Mouse (Mus musculus) myocyte (in vitro differentiated cells): Measurements from ENCODE around the gene Ipo11. TPM values are rescaled to one million over a fixed set of nuclear protein-coding genes. Genes with fewer than 3 reads are reported as not detected.
"Not testable (repeated sequence)": the region's sequence is repeated elsewhere in the genome, so short reads cannot be mapped to it uniquely, and the experiment has no call there.

Experiments used
- H3K27me3 ChIP-seq: one replicate; pipeline ENCODE4 v1.6.1; 2011; ENCODE audit not compliant: control insufficient read depth, insufficient read depth, insufficient read length
- H3K36me3 ChIP-seq: one replicate; pipeline ENCODE4 v1.6.1; 2011; ENCODE audit not compliant: control insufficient read depth, insufficient read depth
- H3K4me2 ChIP-seq: one replicate; pipeline ENCODE4 v1.6.1; 2011; ENCODE audit warnings: low read depth, control low read depth
- H3K4me3 ChIP-seq: one replicate; pipeline ENCODE4 v1.5.1; 2011; ENCODE audit warnings: mild to moderate bottlenecking, control low read depth, moderate library complexity
- H3K79me2 ChIP-seq: one replicate; pipeline ENCODE4 v1.6.1; 2011; ENCODE audit not compliant: control insufficient read depth, insufficient read depth
- H3ac ChIP-seq: one replicate; pipeline ENCODE4 v1.6.1; 2011; ENCODE audit not compliant: control insufficient read depth, insufficient read length
- CEBPB ChIP-seq: IDR thresholded peaks from 2 replicates; pipeline ENCODE4 v1.6.1; 2011; ENCODE audit warnings: mild to moderate bottlenecking, moderate library complexity; ENCODE audit not compliant: poor library complexity, insufficient read depth, severe bottlenecking
- E2F4 ChIP-seq: IDR thresholded peaks from one replicate; pipeline ENCODE4 v1.6.1; 2011; ENCODE audit warnings: mild to moderate bottlenecking, control low read depth, moderate library complexity; ENCODE audit not compliant: insufficient read depth
- MAX ChIP-seq: IDR thresholded peaks from one replicate; pipeline ENCODE4 v1.6.1; 2011; ENCODE audit warnings: low read depth, mild to moderate bottlenecking, control low read depth
- MYOD1 ChIP-seq, 3 experiments: IDR thresholded peaks; one replicate each; pipeline ENCODE4 v1.6.1; 2011; ENCODE audit warnings: control low read depth in 2 of 3, low read depth in 2 of 3, mild to moderate bottlenecking in 2 of 3, moderate library complexity in 1 of 3; ENCODE audit not compliant: insufficient read length in 2 of 3, control insufficient read depth in 1 of 3
- MYOG ChIP-seq, 3 experiments: IDR thresholded peaks; one replicate each; pipeline ENCODE4 v1.6.1; 2011; ENCODE audit warnings: control low read depth in 2 of 3, low read depth in 2 of 3, mild to moderate bottlenecking in 2 of 3; ENCODE audit not compliant: insufficient read length in 2 of 3, control insufficient read depth in 1 of 3, insufficient read depth in 1 of 3
- POLR2A ChIP-seq: IDR thresholded peaks from one replicate; pipeline ENCODE4 v1.6.1; 2011; ENCODE audit warnings: low read depth, mild to moderate bottlenecking, control low read depth, moderate library complexity; ENCODE audit not compliant: insufficient read length
- POLR2AphosphoS2 ChIP-seq: IDR thresholded peaks from one replicate; pipeline ENCODE4 v1.6.1; 2011; ENCODE audit warnings: low read depth, control low read depth; ENCODE audit not compliant: insufficient read length
- REST ChIP-seq: IDR thresholded peaks from one replicate; pipeline ENCODE4 v1.6.1; 2011; ENCODE audit warnings: mild to moderate bottlenecking, control low read depth, moderate library complexity; ENCODE audit not compliant: insufficient read depth, insufficient read length
- SRF ChIP-seq: IDR thresholded peaks from one replicate; pipeline ENCODE4 v1.6.1; 2011; ENCODE audit warnings: low read depth; ENCODE audit not compliant: control insufficient read depth, insufficient read length
- TCF12 ChIP-seq: IDR thresholded peaks from one replicate; pipeline ENCODE4 v1.6.1; 2011; ENCODE audit warnings: mild to moderate bottlenecking, control low read depth; ENCODE audit not compliant: poor library complexity, insufficient read depth, severe bottlenecking
- TCF3 ChIP-seq: IDR thresholded peaks from one replicate; pipeline ENCODE4 v1.6.1; 2011; ENCODE audit warnings: low read depth, control low read depth; ENCODE audit not compliant: insufficient read length
- USF1 ChIP-seq: IDR thresholded peaks from one replicate; pipeline ENCODE4 v1.6.1; 2011; ENCODE audit warnings: low read depth, mild to moderate bottlenecking, control low read depth, moderate library complexity
- polyA plus RNA-seq: library from polyadenylated mRNA; unstranded; fragments of >200 nt; fragmentation: generic; extraction: Trizol; gene quantifications from one replicate; pipeline ENCODE4 v1.2.1, GENCODE M21; 2012; ENCODE audit warnings: missing spikeins

Gene Ipo11
- polyA plus RNA-seq, 1 experiment = 10.4 TPM

GRCm38 (mm10) chr13:106918322-106919050, 18.3 kb downstream of the Ipo11 start:
- Histone ChIP-seq H3K36me3 (peaks cover 6% of the 10 kb centered on the region), H3K4me3 (no peak overlapping the region), H3K4me2 (no peak overlapping the region), H3K79me2 (peaks cover 7% of the 10 kb centered on the region), H3K27me3 (no peaks in the 10 kb centered on the region), H3ac (no peak overlapping the region)
- TF ChIP-seq MYOD1 (IDR thresholded peaks at IDR 0.05; ENCODE audit: control insufficient read depth in 1 of 3, insufficient read length in 2 of 3, low read depth in 2 of 3) = no peak
- TF ChIP-seq USF1 = no peak
- TF ChIP-seq REST = no peak
- TF ChIP-seq SRF = no peak
- no peak for TF ChIP-seq POLR2A
- no peak for TF ChIP-seq POLR2AphosphoS2
- TF ChIP-seq E2F4 = no peak
- no peak for TF ChIP-seq MYOG (IDR thresholded peaks at IDR 0.05; ENCODE audit: control insufficient read depth in 1 of 3, insufficient read depth in 1 of 3, insufficient read length in 2 of 3, low read depth in 2 of 3)
- no peak for TF ChIP-seq TCF12
- no peak for TF ChIP-seq MAX
- no peak for TF ChIP-seq CEBPB
- no peak for TF ChIP-seq TCF3

GRCm38 (mm10) chr13:106913125-106913736, 23.5 kb downstream of the Ipo11 start:
- Histone ChIP-seq H3K79me2 (peaks cover 10% of the 10 kb centered on the region), H3K36me3 (peaks cover 4% of the 10 kb centered on the region), H3K4me3 (no peak overlapping the region), H3K27me3 (no peaks in the 10 kb centered on the region), H3K4me2 (no peak overlapping the region), H3ac (no peak overlapping the region)
- no peak for TF ChIP-seq MAX
- no peak for TF ChIP-seq MYOD1 (IDR thresholded peaks at IDR 0.05; ENCODE audit: control insufficient read depth in 1 of 3, insufficient read length in 2 of 3, low read depth in 2 of 3)
- TF ChIP-seq POLR2AphosphoS2 = no peak
- no peak for TF ChIP-seq SRF
- TF ChIP-seq TCF12 = no peak
- no peak for TF ChIP-seq TCF3
- no peak for TF ChIP-seq CEBPB
- TF ChIP-seq MYOG (IDR thresholded peaks at IDR 0.05; ENCODE audit: control insufficient read depth in 1 of 3, insufficient read depth in 1 of 3, insufficient read length in 2 of 3, low read depth in 2 of 3) = no peak
- TF ChIP-seq REST = no peak
- TF ChIP-seq E2F4 = no peak
- TF ChIP-seq USF1 = no peak
- TF ChIP-seq POLR2A = no peak

DNA sequence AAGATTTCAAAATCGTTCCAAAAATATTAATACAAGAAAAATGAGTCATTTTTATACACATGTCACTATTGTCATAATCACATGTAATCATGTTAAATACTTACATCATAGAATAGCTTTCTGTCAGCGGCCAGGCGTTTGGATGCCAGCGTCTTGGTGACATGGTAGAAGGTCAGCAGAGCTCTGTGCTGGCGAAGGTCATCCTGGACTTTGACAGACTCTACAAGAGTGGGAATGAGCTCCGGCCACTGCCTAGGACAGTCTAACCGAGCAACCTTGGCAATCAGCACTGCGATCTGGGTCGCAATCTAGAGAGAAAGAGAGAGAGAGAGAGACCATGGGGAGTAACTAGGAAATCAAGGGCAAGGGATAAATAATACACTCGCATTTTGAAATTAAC, 26.7 kb downstream of the Ipo11 start:
- no peaks in the 10 kb centered on the region for H3K27me3 ChIP-seq
- no peak overlapping the region for H3K4me2 ChIP-seq
- H3ac ChIP-seq = no peak overlapping the region
- no peak overlapping the region for H3K4me3 ChIP-seq
- H3K36me3 ChIP-seq = peaks cover 9% of the 10 kb centered on the region
- TF ChIP-seq REST (no peak), TCF3 (no peak), TCF12 (no peak), MYOD1 (IDR thresholded peaks at IDR 0.05; ENCODE audit: control insufficient read depth in 1 of 3, insufficient read length in 2 of 3, low read depth in 2 of 3) (no peak), MAX (no peak), E2F4 (no peak), MYOG (IDR thresholded peaks at IDR 0.05; ENCODE audit: control insufficient read depth in 1 of 3, insufficient read depth in 1 of 3, insufficient read length in 2 of 3, low read depth in 2 of 3) (no peak), POLR2A (no peak), SRF (no peak), CEBPB (no peak)
- peaks cover 3% of the 10 kb centered on the region for H3K79me2 ChIP-seq

DNA sequence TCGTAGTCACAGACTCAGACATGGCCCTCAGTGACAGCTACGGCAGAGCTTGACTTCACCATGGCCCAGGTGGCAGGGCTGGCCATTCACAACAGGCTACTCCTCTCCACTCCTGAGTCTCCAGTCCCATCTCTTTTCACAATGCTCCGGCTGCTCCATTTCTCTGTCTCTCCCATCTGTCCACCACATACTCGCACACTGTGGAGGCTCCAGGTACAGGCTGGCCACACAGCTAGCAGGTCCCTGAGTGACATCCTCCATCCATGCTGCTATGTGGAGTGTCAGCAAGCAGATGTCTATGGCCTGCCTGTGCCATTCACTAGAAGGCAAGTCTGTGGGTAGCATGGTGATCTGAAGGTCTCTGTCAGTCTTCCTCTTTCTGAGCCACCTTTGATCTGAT, 29.5 kb downstream of the Ipo11 start:
- Histone ChIP-seq H3K4me2 (no peak overlapping the region), H3K4me3 (no peak overlapping the region), H3K36me3 (peaks cover 9% of the 10 kb centered on the region), H3K27me3 (no peaks in the 10 kb centered on the region), H3ac (no peak overlapping the region), H3K79me2 (peaks cover 3% of the 10 kb centered on the region)
- no peak for TF ChIP-seq TCF12
- no peak for TF ChIP-seq REST
- no peak for TF ChIP-seq USF1
- TF ChIP-seq TCF3 = no peak
- TF ChIP-seq MAX = no peak

DNA sequence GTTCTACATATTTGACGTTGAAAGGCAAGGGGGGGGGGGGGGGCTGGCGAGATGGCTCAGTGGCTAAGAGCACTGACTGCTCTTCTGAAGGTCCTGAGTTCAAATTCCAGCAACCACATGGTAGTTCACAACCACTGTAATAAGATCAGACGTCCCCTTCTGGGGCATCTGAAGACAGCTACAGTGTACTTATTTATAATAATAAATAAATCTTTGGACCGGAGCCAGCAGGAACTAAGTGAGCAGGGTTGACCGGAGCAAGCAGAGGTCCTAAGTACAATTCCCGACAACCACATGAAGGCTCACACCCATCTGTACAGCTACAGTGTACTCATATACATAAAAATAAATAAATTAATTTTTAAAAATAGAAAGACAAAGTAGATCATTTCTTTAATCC, 31.6 kb downstream of the Ipo11 start:
- not testable (repeated sequence) for H3K4me3 ChIP-seq, H3K79me2 ChIP-seq, H3K4me2 ChIP-seq, H3K27me3 ChIP-seq, H3ac ChIP-seq
- H3K36me3 ChIP-seq = peaks cover 10% of the 10 kb centered on the region
